Mouse (Mus musculus) heart, postnatal 0 days (tissue): ENCODE measurements at regions not wholly inside any gene's neighbourhood (a gene's known extent, or its start where the extent isn't known, plus 50 kb on each side); places are given as distances from the start of the nearest gene placed in this dataset.

Experiments used
- CTCF ChIP-seq: IDR thresholded peaks from 2 replicates; pipeline ENCODE4 v1.5.1; 2016; ENCODE audit warnings: antibody characterized with exemption, control low read depth, low read depth
- EP300 ChIP-seq: IDR thresholded peaks from 2 replicates; pipeline ENCODE4 v1.6.1; 2016; ENCODE audit warnings: antibody characterized with exemption, low read depth

DNA sequence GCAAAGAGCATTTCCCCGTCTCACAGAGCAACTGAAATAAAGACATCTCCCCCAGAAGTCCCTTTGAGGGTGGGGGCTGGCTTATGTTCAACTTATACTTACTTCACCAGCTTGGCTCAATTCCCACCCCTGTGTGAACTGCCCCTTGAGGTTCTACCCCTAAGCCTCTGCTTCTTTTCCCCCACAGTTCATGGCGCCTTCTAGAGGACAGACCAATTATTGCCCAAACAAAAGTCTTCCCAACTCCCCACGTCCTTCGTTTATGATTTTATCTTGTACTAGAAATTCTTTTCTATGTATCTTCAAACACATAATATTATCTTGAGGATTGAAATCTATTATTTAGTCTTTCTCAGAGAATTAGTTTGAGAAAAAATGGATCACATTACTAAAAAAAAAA is 391.9 kb downstream of the Adam3 start:
- TF ChIP-seq EP300 (no peak), CTCF (peak; percentile 22; the same call in 1 of the 2 replicates)
